Mouse (Mus musculus) lung, postnatal 25 days (tissue): ENCODE results near the gene D130043K22Rik.
A peak's percentile ranks its signal among the peaks of the same experiment; 100 is the strongest.

Experiments used
- DNase-seq: peaks from one replicate; pipeline ENCODE4 v3.0.0; 2022; ENCODE audit warnings: low spot score

D130043K22Rik gene

GRCm38 (mm10) chr13:24844983-24845955, at the start of gene D130043K22Rik:
D130043K22Rik (plus strand) TSS chr13:24845135.
- DNase-seq: no peak

GRCm38 (mm10) chr13:24798686-24799085, 46.2 kb upstream of the D130043K22Rik start:
- no peak for DNase-seq

GRCm38 (mm10) chr13:24799378-24799777, 45.6 kb upstream of the D130043K22Rik start:
- no peak for DNase-seq

- DNase-seq: peak; percentile 35
Observed at GRCm38 (mm10) chr13:24799925-24800673, 44.8 kb upstream of the D130043K22Rik start.

- peak; percentile 99 for DNase-seq
Observed at GRCm38 (mm10) chr13:24800674-24801307, 44.1 kb upstream of the D130043K22Rik start.

- peak; percentile 19 for DNase-seq
Observed at GRCm38 (mm10) chr13:24801308-24801921, 43.5 kb upstream of the D130043K22Rik start, which contains the start of gene BC005537. BC005537 (plus strand) TSS chr13:24801657.

GRCm38 (mm10) chr13:24802131-24802691, 42.7 kb upstream of the D130043K22Rik start:
- peak; percentile 57 for DNase-seq

- DNase-seq: no peak
Observed at GRCm38 (mm10) chr13:24803196-24803595, 41.7 kb upstream of the D130043K22Rik start.

- no peak for DNase-seq
Observed at GRCm38 (mm10) chr13:24806079-24806478, 38.9 kb upstream of the D130043K22Rik start.

- DNase-seq: no peak
Observed at GRCm38 (mm10) chr13:24812521-24812920, 32.4 kb upstream of the D130043K22Rik start.

- DNase-seq: no peak
Observed at GRCm38 (mm10) chr13:24814616-24815015, 30.3 kb upstream of the D130043K22Rik start.

GRCm38 (mm10) chr13:24816125-24817092, 28.5 kb upstream of the D130043K22Rik start:
- DNase-seq: no peak

- no peak for DNase-seq
Observed at GRCm38 (mm10) chr13:24819931-24820330, 25.0 kb upstream of the D130043K22Rik start.

- DNase-seq: no peak
Observed at GRCm38 (mm10) chr13:24822663-24823343, 22.1 kb upstream of the D130043K22Rik start.

- DNase-seq: no peak
Observed at GRCm38 (mm10) chr13:24824647-24825046, 20.3 kb upstream of the D130043K22Rik start.

GRCm38 (mm10) chr13:24825587-24825986, 19.3 kb upstream of the D130043K22Rik start:
- DNase-seq: no peak

GRCm38 (mm10) chr13:24826116-24826515, 18.8 kb upstream of the D130043K22Rik start:
- no peak for DNase-seq

- no peak for DNase-seq
Observed at GRCm38 (mm10) chr13:24830756-24831352, 14.1 kb upstream of the D130043K22Rik start.
